Mouse (Mus musculus): ENCODE measurements around the gene Nfyc.

GRCm38 (mm10) chr4:120716141-120716571 is 115.2 kb downstream of the Nfyc start:
- no peak for TF ChIP-seq POLR2A (IDR thresholded peaks at IDR 0.05; ENCODE audit: insufficient read depth, low read depth, low read length)
- TF ChIP-seq CTCF (IDR thresholded peaks at IDR 0.05; ENCODE audit: insufficient read depth, low read depth, low read length), result no peak

Data from olfactory bulb, adult 2 months (tissue).